Mouse (Mus musculus) hindbrain, embryonic 12.5 days (tissue): Measurements from ENCODE around the gene Mipol1. TPM values are rescaled to one million over a fixed set of nuclear protein-coding genes. Genes with fewer than 3 reads are reported as not detected.

Experiments
- polyA plus RNA-seq: library from polyadenylated mRNA; unstranded; fragments of >200 nt; fragmentation: Nextera tagmentation; extraction: Ambion mirVana; gene quantifications from 2 replicates; pipeline ENCODE4 v1.2.1, GENCODE M21; 2016

Gene Mipol1
- polyA plus RNA-seq, 1 experiment from 2014 or later = 6.1 TPM

Other genes with a start within 250 kb of the Mipol1 start
- gene Slc25a21, start 33.0 kb upstream of the Mipol1 start, polyA plus RNA-seq = 0.52 and 0.65 TPM in 2 replicates
- gene Prps1l3, start within 50 bp of the Mipol1 start, polyA plus RNA-seq = 52.0 and 52.2 TPM in 2 replicates